8 mouse cellular contexts compared by ENCODE assay signal in the genomic region with DNA sequence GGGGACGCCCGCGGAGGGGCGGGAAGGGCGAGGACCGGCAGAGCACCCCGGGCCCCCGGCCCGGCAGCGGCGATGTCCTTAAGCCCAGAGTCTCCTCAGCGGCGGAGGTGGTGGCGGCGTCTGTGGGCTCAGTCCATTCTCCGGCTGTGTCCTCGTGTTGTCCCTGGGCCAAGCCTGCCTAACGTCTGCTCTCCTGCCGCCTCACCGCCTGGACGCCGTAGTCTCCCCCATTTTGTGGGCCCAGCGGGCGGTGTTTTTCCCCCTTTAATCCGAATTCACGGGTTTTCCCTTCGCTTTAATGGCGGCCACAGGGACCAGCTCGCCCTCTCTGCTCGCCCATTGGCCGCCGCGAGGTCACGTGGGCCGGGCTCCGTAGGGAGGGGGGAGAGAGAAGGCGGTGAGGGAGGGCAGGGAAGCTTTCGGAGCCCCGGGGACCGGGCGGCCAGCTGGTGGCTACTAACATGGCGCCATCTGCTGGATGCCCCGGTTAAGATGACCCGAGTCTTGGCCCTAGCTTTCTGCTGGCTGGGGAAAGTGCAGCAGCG. TPM values are rescaled to one million over a fixed set of nuclear protein-coding genes. Genes with fewer than 3 reads are reported as not detected.
DNase-seq lines count a peak whose midpoint lies in the region; ATAC-seq and TF ChIP-seq lines count a peak whose summit lies in the region.

No protein-coding gene starts in this region.

- H3K36me3 ChIP-seq in forebrain, embryonic 15.5 days: no peaks in the 10 kb centered on the region; the same call in 1 of the 2 replicates
- H3K36me3 ChIP-seq in lung, embryonic 14.5 days (ENCODE audit: insufficient read depth): peaks cover 18% of the 10 kb centered on the region
- peaks cover 16% of the 10 kb centered on the region for H3K36me3 ChIP-seq in thymus, adult 2 months (ENCODE audit: control insufficient read depth, insufficient read depth, low read length)

- intact Hi-C loops in heart, postnatal 36 days (cut with DNase I): loop anchor here (1.0 to 10.0 kb wide), 5 partner anchors 36 to 1107 kb away; a partner anchor contains a TSS

- under 1% methylated on average over 45 of the region's 45 CpGs for WGBS in forebrain, embryonic 15.5 days
- under 1% methylated on average over 45 of the region's 45 CpGs for WGBS in lung, embryonic 14.5 days
- under 1% methylated on average over 45 of the region's 45 CpGs for WGBS in olfactory bulb, adult 2 months
- WGBS in thymus, adult 2 months: under 1% methylated on average over 45 of the region's 45 CpGs

- no peaks in the 10 kb centered on the region for H3K9me3 ChIP-seq in forebrain, embryonic 15.5 days
- no peaks in the 10 kb centered on the region for H3K9me3 ChIP-seq in lung, embryonic 14.5 days (ENCODE audit: low read depth, low read length)

- peak; percentile 97 for DNase-seq in ES-CJ7 (ENCODE audit: low read depth, low spot score)
- peak; percentile 99 for DNase-seq in cerebellum, adult 11 months
- peak; percentile 99 for DNase-seq in heart, postnatal 36 days
- peak; percentile 99 for DNase-seq in layer of hippocampus, adult 2 months (ENCODE audit: low spot score in 2 of 2)
- peak; percentile 99 for DNase-seq in lung, embryonic 14.5 days
- peak; percentile 100 for DNase-seq in thymus, adult 2 months

- peak; percentile 91 for TF ChIP-seq POLR2A in olfactory bulb, adult 2 months (IDR thresholded peaks at IDR 0.05; ENCODE audit: insufficient read depth, low read depth, low read length)
- TF ChIP-seq POLR2A in thymus, adult 2 months (IDR thresholded peaks at IDR 0.05; ENCODE audit: control insufficient read depth, extremely low read depth, insufficient read depth, low read length, poor library complexity): peak; percentile 67; the same call in 1 of the 2 replicates

- H3K4me1 ChIP-seq in forebrain, embryonic 15.5 days: peaks cover 31% of the 10 kb centered on the region
- H3K4me1 ChIP-seq in lung, embryonic 14.5 days (ENCODE audit: insufficient read depth): 0 out of 2 replicates have a peak, but pooled peaks cover 3% of the 10 kb centered on the region
- no peaks in the 10 kb centered on the region for H3K4me1 ChIP-seq in olfactory bulb, adult 2 months (ENCODE audit: control insufficient read depth, insufficient read depth, low read length)
- H3K4me1 ChIP-seq in thymus, adult 2 months (replicated peaks; ENCODE audit: control insufficient read depth, insufficient read depth, low read length): peaks cover 4% of the 10 kb centered on the region; the same call in 1 of the 2 replicates

- peak overlapping the region; percentile 86 for H3K9ac ChIP-seq in forebrain, embryonic 15.5 days (replicated peaks)
- H3K9ac ChIP-seq in lung, embryonic 14.5 days: peak overlapping the region; percentile 98

- peak overlapping the region; percentile 32 for H3K4me2 ChIP-seq in forebrain, embryonic 15.5 days (replicated peaks)
- H3K4me2 ChIP-seq in lung, embryonic 14.5 days: peak overlapping the region; percentile 81

- no peaks in the 10 kb centered on the region for H3K27me3 ChIP-seq in forebrain, embryonic 15.5 days
- no peaks in the 10 kb centered on the region for H3K27me3 ChIP-seq in lung, embryonic 14.5 days (ENCODE audit: insufficient read depth, low read length)
- no peaks in the 10 kb centered on the region for H3K27me3 ChIP-seq in thymus, adult 2 months (ENCODE audit: control insufficient read depth, insufficient read depth, low read length)

- peak; percentile 92 for ATAC-seq in forebrain, embryonic 15.5 days (replicated peaks)
- ATAC-seq in lung, embryonic 14.5 days (ENCODE audit: insufficient read depth): peak; percentile 96

- peak overlapping the region; percentile 99 for H3K27ac ChIP-seq in forebrain, embryonic 15.5 days (replicated peaks)
- H3K27ac ChIP-seq in layer of hippocampus, adult 2 months: peak overlapping the region; percentile 98
- peak overlapping the region; percentile 99 for H3K27ac ChIP-seq in lung, embryonic 14.5 days (ENCODE audit: low read depth)
- peak overlapping the region; percentile 99 for H3K27ac ChIP-seq in olfactory bulb, adult 2 months (ENCODE audit: insufficient read depth, low read depth, low read length)
- peak overlapping the region; percentile 61 for H3K27ac ChIP-seq in thymus, adult 2 months (ENCODE audit: control insufficient read depth, insufficient read depth, low read length)

- peak overlapping the region; percentile 76 for H3K4me3 ChIP-seq in forebrain, embryonic 15.5 days
- H3K4me3 ChIP-seq in layer of hippocampus, adult 2 months: peak overlapping the region; percentile 96
- H3K4me3 ChIP-seq in lung, embryonic 14.5 days (ENCODE audit: low read depth, low read length): peak overlapping the region; percentile 77
- peak overlapping the region; percentile 99 for H3K4me3 ChIP-seq in olfactory bulb, adult 2 months (ENCODE audit: insufficient read depth, low read depth, low read length)
- H3K4me3 ChIP-seq in thymus, adult 2 months (ENCODE audit: control insufficient read depth, insufficient read depth, low read length): peak overlapping the region; percentile 75

- TF ChIP-seq CTCF in layer of hippocampus, adult 2 months (conservative IDR thresholded peaks at IDR 0.05): peak; percentile 87
- TF ChIP-seq CTCF in lung, embryonic 14.5 days (IDR thresholded peaks at IDR 0.05; ENCODE audit: low read depth): peak; percentile 86
- TF ChIP-seq CTCF in olfactory bulb, adult 2 months (IDR thresholded peaks at IDR 0.05; ENCODE audit: insufficient read depth, low read depth, low read length): peak; percentile 61; the same call in 1 of the 2 replicates
- TF ChIP-seq CTCF in thymus, adult 2 months (IDR thresholded peaks at IDR 0.05; ENCODE audit: borderline replicate concordance, control insufficient read depth, extremely low read depth, insufficient read depth, low read length, poor library complexity): peak; percentile 93

RNA-seq across cellular contexts. Expression of a gene that starts 0.7 kb away (rescaled TPM):
- polyA plus RNA-seq in forebrain, embryonic 15.5 days (2015; fragmentation: Nextera tagmentation; extraction: Ambion mirVana): 12.2 and 12.8 TPM in 2 replicates
- 10 to 100 TPM; 33.9 to 34.8 TPM for total RNA-seq in heart, postnatal 36 days (2021)
- 10 to 100 TPM; 49.8 to 56.6 TPM for total RNA-seq in layer of hippocampus, adult 2 months (2021)
- polyA plus RNA-seq in lung, embryonic 14.5 days (2014; fragmentation: Nextera tagmentation; extraction: Ambion mirVana): 12.8 and 13.4 TPM in 2 replicates
- 242 and 456 TPM in 2 replicates for polyA plus RNA-seq in olfactory bulb, adult 2 months (2012; ENCODE audit: insufficient read depth, insufficient read length, low replicate concordance, missing spikeins)
- polyA plus RNA-seq in thymus, adult 2 months (2012; rRNA removed): 60.6 and 69.5 TPM in 2 replicates

Comparison
In these comparisons a context has a peak if more than half of its experiments do, and no peak if none do; other contexts are left out.
1. Peak in every context shown above with its lines: DNase-seq, ATAC-seq, H3K4me3 ChIP-seq and H3K27ac ChIP-seq.